Mouse (Mus musculus): ENCODE data around the gene Cpped1. TPM values are rescaled to one million over a fixed set of nuclear protein-coding genes. Genes with fewer than 3 reads are reported as not detected.

The Cpped1 gene
- 2.0 and 3.7 TPM in 2 replicates for polyA plus RNA-seq (2012; ENCODE audit: low replicate concordance)

GRCm38 (mm10) chr16:11909035-11909591 lies at the start of gene Cpped1:
TSS of gene Cpped1 (minus strand) at chr16:11909445.

Other genes with a start within 250 kb of the Cpped1 start
- not detected in 2 replicates for gene Shisa9, start 74.7 kb upstream of the Cpped1 start, polyA plus RNA-seq (2012; ENCODE audit: low replicate concordance)